Mouse (Mus musculus) forebrain, postnatal 0 days (tissue): ENCODE results near the gene Ier3. TPM values are rescaled to one million over a fixed set of nuclear protein-coding genes. Genes with fewer than 3 reads are reported as not detected.

Source experiments
- ATAC-seq: fragments of 200-750 bp; cut with Nextera tagmentation; 2 replicates; pipeline ENCODE4 v1.8.0; 2017; ENCODE audit warnings: mild to moderate bottlenecking, moderate library complexity
- DNase-seq: peaks from one replicate; pipeline ENCODE4 v3.0.0-alpha.2; 2015
- H3K27ac ChIP-seq: fragments of 300-500 bp; sonication (generic); 2 replicates; pipeline ENCODE4 v1.5.1; 2014; ENCODE audit warnings: low read depth, mild to moderate bottlenecking, antibody characterized with exemption, low read length, moderate library complexity, mixed read lengths
- H3K27me3 ChIP-seq: fragments of 300-500 bp; sonication (generic); 2 replicates; pipeline ENCODE4 v1.6.1; 2014; ENCODE audit warnings: mild to moderate bottlenecking, low read length, mixed read lengths; ENCODE audit not compliant: insufficient read depth
- H3K36me3 ChIP-seq: fragments of 300-500 bp; sonication (generic); 2 replicates; pipeline ENCODE4 v1.6.1; 2014; ENCODE audit warnings: mild to moderate bottlenecking, moderate library complexity; ENCODE audit not compliant: insufficient read depth
- H3K4me1 ChIP-seq: fragments of 300-500 bp; sonication (generic); 2 replicates; pipeline ENCODE4 v1.6.1; 2014; ENCODE audit warnings: antibody characterized with exemption; ENCODE audit not compliant: insufficient read depth
- H3K4me2 ChIP-seq: fragments of 300-500 bp; sonication (generic); 2 replicates; pipeline ENCODE4 v1.6.1; 2014; ENCODE audit warnings: low read depth, mild to moderate bottlenecking, moderate library complexity
- H3K4me3 ChIP-seq: fragments of 300-500 bp; sonication (generic); 2 replicates; pipeline ENCODE4 v1.5.1; 2014; ENCODE audit warnings: low read depth, low read length, mixed read lengths
- H3K9ac ChIP-seq: fragments of 300-500 bp; sonication (generic); 2 replicates; pipeline ENCODE4 v1.6.1; 2014; ENCODE audit warnings: mild to moderate bottlenecking
- H3K9me3 ChIP-seq: fragments of 300-500 bp; sonication (generic); 2 replicates; pipeline ENCODE4 v1.6.1; 2016; ENCODE audit warnings: low read length
- CTCF ChIP-seq: sonication (generic); IDR thresholded peaks from 2 replicates; pipeline ENCODE4 v1.5.1; 2016; ENCODE audit warnings: antibody characterized with exemption, control low read depth, low read depth
- WGBS: fragments of 180-500 bp; shearing (Covaris S2); extraction: QIAGEN DNeasy Blood & Tissue Kit; methylation state at CpG from one replicate; pipeline ENCODE4 v1.1.7; 2014; 5-methylcytosine and 5-hydroxymethylcytosine counted together
- polyA plus RNA-seq: library from polyadenylated mRNA; unstranded; fragments of >200 nt; fragmentation: Nextera tagmentation; extraction: Ambion mirVana; gene quantifications from 2 replicates; pipeline ENCODE4 v1.2.1, GENCODE M21; 2015
- total RNA-seq: library from RNA; depleted of rRNA; stranded (reverse); fragments of >200 nt; gene quantifications from 2 replicates; pipeline ENCODE4 v1.2.3, GENCODE M21; 2014

Gene Ier3
- total and polyA plus RNA-seq, 2 experiments from 2014 or later: 9.0 to 13.0 TPM

GRCm38 (mm10) chr17:35816686-35817085 is 4.8 kb upstream of the Ier3 start:
- ATAC-seq (no peak), DNase-seq (no peak)
- no peak overlapping the region for H3K9ac ChIP-seq
- no peaks in the 10 kb centered on the region for H3K27me3 ChIP-seq
- H3K4me3 ChIP-seq: no peak overlapping the region
- no peak for TF ChIP-seq CTCF
- no peaks in the 10 kb centered on the region for H3K36me3 ChIP-seq
- H3K4me2 ChIP-seq: no peak overlapping the region
- WGBS: 45% methylated on average over 10 of the region's 14 CpGs
- H3K9me3 ChIP-seq: no peaks in the 10 kb centered on the region
- H3K4me1 ChIP-seq: no peaks in the 10 kb centered on the region
- no peak overlapping the region for H3K27ac ChIP-seq

DNA sequence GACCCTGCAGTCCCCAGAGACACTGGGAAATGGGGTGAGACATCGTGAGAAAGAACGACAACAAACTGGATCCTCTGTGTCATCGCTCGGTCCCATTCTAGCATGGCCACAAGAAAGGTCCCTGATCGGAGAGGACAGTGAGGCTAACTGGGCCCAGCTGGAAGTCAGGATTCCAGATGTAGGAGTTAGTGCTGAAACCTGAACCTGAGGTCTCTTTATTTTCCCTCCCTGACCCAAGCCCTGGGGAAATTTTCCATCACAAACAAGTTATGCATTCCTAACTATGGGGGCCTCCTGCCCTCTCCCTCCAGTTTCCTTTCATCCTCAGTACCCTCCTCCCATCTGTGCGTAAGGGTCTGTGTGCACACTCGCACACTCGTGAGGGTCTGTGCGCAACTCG is 4.3 kb upstream of the Ier3 start:
- H3K9ac ChIP-seq: no peak overlapping the region
- H3K4me3 ChIP-seq: no peak overlapping the region
- no peak overlapping the region for H3K4me2 ChIP-seq
- ATAC-seq (no peak), DNase-seq (no peak)
- no peak for TF ChIP-seq CTCF
- no peaks in the 10 kb centered on the region for H3K27me3 ChIP-seq
- no peaks in the 10 kb centered on the region for H3K36me3 ChIP-seq
- peaks cover 4% of the 10 kb centered on the region; the same call in 1 of the 2 replicates for H3K4me1 ChIP-seq
- WGBS: 63% methylated on average over 10 of the region's 10 CpGs
- no peak overlapping the region for H3K27ac ChIP-seq
- no peaks in the 10 kb centered on the region for H3K9me3 ChIP-seq

DNA sequence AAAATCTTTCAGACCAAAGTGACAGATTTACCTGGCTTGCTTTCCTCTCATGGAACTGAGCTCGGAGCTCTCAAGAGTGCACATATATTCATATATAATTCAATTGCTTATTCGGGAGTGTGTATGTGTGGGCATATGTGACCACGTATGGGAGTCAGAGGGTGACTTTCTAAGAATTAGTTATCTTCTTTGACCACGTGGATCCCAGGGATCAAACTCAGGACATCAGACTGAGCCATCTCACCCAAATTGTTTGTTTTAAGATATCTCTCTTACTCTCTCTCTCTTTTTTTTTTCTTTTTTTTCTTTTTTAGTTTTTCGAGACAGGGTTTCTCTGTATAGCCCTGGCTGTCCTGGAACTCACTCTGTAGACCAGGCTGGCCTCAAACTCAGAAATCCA is 1.4 kb upstream of the Ier3 start:
- H3K4me3 ChIP-seq: no peak overlapping the region
- peaks cover 14% of the 10 kb centered on the region for H3K4me1 ChIP-seq
- no peaks in the 10 kb centered on the region for H3K9me3 ChIP-seq
- no peak for ATAC-seq
- no peaks in the 10 kb centered on the region for H3K36me3 ChIP-seq
- no peaks in the 10 kb centered on the region for H3K27me3 ChIP-seq
- 81% methylated on average over 5 of the region's 5 CpGs for WGBS
- H3K9ac ChIP-seq: no peak overlapping the region
- no peak for DNase-seq
- TF ChIP-seq CTCF: no peak
- H3K4me2 ChIP-seq: no peak overlapping the region
- H3K27ac ChIP-seq: no peak overlapping the region

DNA sequence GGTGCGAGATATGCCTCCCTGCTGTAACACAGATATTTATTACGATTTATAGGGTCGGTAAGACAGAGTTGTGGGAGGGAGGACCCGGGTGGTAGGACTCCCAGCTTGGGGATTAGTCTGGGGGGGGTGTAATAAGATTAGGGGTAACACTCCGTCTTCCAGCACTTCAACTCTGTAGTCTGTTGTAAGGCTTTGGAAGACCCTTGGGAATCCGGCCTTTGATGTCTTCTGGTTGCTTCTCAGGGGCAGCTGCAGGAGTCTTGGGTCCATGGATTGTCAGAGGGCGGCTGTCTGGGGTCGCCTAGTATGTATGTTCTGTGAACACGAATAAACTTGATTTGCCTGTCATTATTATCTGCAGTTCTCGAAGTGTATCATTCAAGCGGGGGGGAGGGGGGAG is 1.1 kb downstream of the Ier3 start:
- Histone ChIP-seq H3K36me3 (peaks cover 12% of the 10 kb centered on the region), H3K27me3 (no peaks in the 10 kb centered on the region), H3K9ac (peak overlapping the region; percentile 79), H3K27ac (peak overlapping the region; percentile 70), H3K4me2 (peak overlapping the region; percentile 80), H3K4me3 (peak overlapping the region; percentile 72), H3K9me3 (no peaks in the 10 kb centered on the region), H3K4me1 (peaks cover 14% of the 10 kb centered on the region)
- ATAC-seq: no peak
- WGBS: 3% methylated on average over 11 of the region's 11 CpGs
- no peak for TF ChIP-seq CTCF
- no peak for DNase-seq

- peak within 1 kb of the TSS; percentile 72 for H3K4me3 ChIP-seq
- H3K4me2 ChIP-seq: peak within 1 kb of the TSS; percentile 80
- peak; percentile 25; the same call in 1 of the 2 replicates for TF ChIP-seq CTCF
- H3K36me3 ChIP-seq: peaks cover 14% of the 10 kb centered on the region
- peaks cover 14% of the 10 kb centered on the region for H3K4me1 ChIP-seq
- 4% methylated on average over 40 of the region's 47 CpGs for WGBS
- H3K9ac ChIP-seq: peak within 1 kb of the TSS; percentile 79
- H3K27ac ChIP-seq: peak within 1 kb of the TSS; percentile 70
- peak; percentile 85 for DNase-seq
- ATAC-seq: peak; percentile 89
- H3K9me3 ChIP-seq: no peaks in the 10 kb centered on the region
- H3K27me3 ChIP-seq: no peaks in the 10 kb centered on the region
Observed at GRCm38 (mm10) chr17:35822964-35823937, 1.8 kb downstream of the Ier3 start, which contains the start of gene Flot1. TSS of gene Flot1 (plus strand) at chr17:35823230.

GRCm38 (mm10) chr17:35824402-35824801 is 2.9 kb downstream of the Ier3 start:
- no peak for DNase-seq
- 67% methylated on average over 7 of the region's 7 CpGs for WGBS
- Histone ChIP-seq H3K9me3 (no peaks in the 10 kb centered on the region), H3K9ac (peak overlapping the region; percentile 79; the same call in 1 of the 2 replicates), H3K4me3 (no peak overlapping the region), H3K27me3 (no peaks in the 10 kb centered on the region), H3K36me3 (peaks cover 14% of the 10 kb centered on the region), H3K4me2 (peak overlapping the region; percentile 80), H3K27ac (no peak overlapping the region), H3K4me1 (peaks cover 14% of the 10 kb centered on the region)
- ATAC-seq: no peak
- peak; percentile 38 for TF ChIP-seq CTCF

- no peak for ATAC-seq
- WGBS: 90% methylated on average over 13 of the region's 13 CpGs
- DNase-seq: no peak
- H3K9me3 ChIP-seq: no peaks in the 10 kb centered on the region
- H3K9ac ChIP-seq: no peak overlapping the region
- H3K4me1 ChIP-seq: peaks cover 14% of the 10 kb centered on the region
- no peaks in the 10 kb centered on the region for H3K27me3 ChIP-seq
- H3K4me3 ChIP-seq: no peak overlapping the region
- no peak for TF ChIP-seq CTCF
- H3K27ac ChIP-seq: no peak overlapping the region
- H3K36me3 ChIP-seq: peaks cover 14% of the 10 kb centered on the region
- H3K4me2 ChIP-seq: no peak overlapping the region
Observed at GRCm38 (mm10) chr17:35825109-35825850, 3.8 kb downstream of the Ier3 start.
